Mouse (Mus musculus) heart, adult 8-10 months (tissue): ENCODE measurements around the gene Erbb3. TPM values are rescaled to one million over a fixed set of nuclear protein-coding genes. Genes with fewer than 3 reads are reported as not detected.
"Not testable (repeated sequence)": the region's sequence is repeated elsewhere in the genome, so short reads cannot be mapped to it uniquely, and the experiment has no call there.

Experiments
- DNase-seq: peaks from one replicate; pipeline ENCODE4 v3.0.0; 2022; ENCODE audit warnings: low spot score
- total RNA-seq, 4 experiments: library from RNA; stranded (reverse); gene quantifications; 2 replicates each; pipeline ENCODE4 v1.2.4; 2022

Gene Erbb3
- total RNA-seq, 4 experiments from 2014 or later, result 6.9 to 8.5 (median 7.9) TPM

GRCm38 (mm10) chr10:128563544-128563943, 25.9 kb downstream of the Erbb3 start:
- DNase-seq, result no peak

- DNase-seq, result no peak
Measured at GRCm38 (mm10) chr10:128556963-128557362, 32.5 kb downstream of the Erbb3 start.

- DNase-seq, result no peak
Measured at GRCm38 (mm10) chr10:128556286-128556685, 33.2 kb downstream of the Erbb3 start.

GRCm38 (mm10) chr10:128555567-128555966, 33.9 kb downstream of the Erbb3 start:
- not testable (repeated sequence) for DNase-seq

- not testable (repeated sequence) for DNase-seq
Measured at GRCm38 (mm10) chr10:128550144-128550823, 39.2 kb downstream of the Erbb3 start.

- DNase-seq, result not testable (repeated sequence)
Measured at GRCm38 (mm10) chr10:128549682-128550057, 39.8 kb downstream of the Erbb3 start.

GRCm38 (mm10) chr10:128548947-128549681, 40.3 kb downstream of the Erbb3 start, which contains the start of gene Rpl41:
Rpl41 (minus strand) TSS chr10:128549305.
- peak; percentile 95 for DNase-seq

GRCm38 (mm10) chr10:128548051-128548791, 41.2 kb downstream of the Erbb3 start:
- not testable (repeated sequence) for DNase-seq

GRCm38 (mm10) chr10:128547361-128548032, 42.0 kb downstream of the Erbb3 start, which contains the start of gene Zc3h10:
Zc3h10 (minus strand) TSS chr10:128547774.
- DNase-seq, result peak; percentile 96

GRCm38 (mm10) chr10:128546787-128547186, 42.7 kb downstream of the Erbb3 start:
- DNase-seq, result no peak

GRCm38 (mm10) chr10:128546361-128546760, 43.1 kb downstream of the Erbb3 start:
- DNase-seq, result peak; percentile 56

GRCm38 (mm10) chr10:128545570-128545898, 43.9 kb downstream of the Erbb3 start:
- DNase-seq, result no peak

- no peak for DNase-seq
Measured at GRCm38 (mm10) chr10:128544674-128545569, 44.5 kb downstream of the Erbb3 start.

- no peak for DNase-seq
Measured at GRCm38 (mm10) chr10:128544151-128544657, 45.2 kb downstream of the Erbb3 start.

GRCm38 (mm10) chr10:128543100-128543499, 46.4 kb downstream of the Erbb3 start:
- no peak for DNase-seq

GRCm38 (mm10) chr10:128538340-128538870, 51.0 kb downstream of the Erbb3 start:
- DNase-seq, result no peak

GRCm38 (mm10) chr10:128536266-128536940, 53.0 kb downstream of the Erbb3 start:
- DNase-seq, result peak; percentile 95

GRCm38 (mm10) chr10:128535624-128536265, 53.7 kb downstream of the Erbb3 start:
- no peak for DNase-seq

GRCm38 (mm10) chr10:128535206-128535605, 54.2 kb downstream of the Erbb3 start:
- DNase-seq, result no peak
